Mouse (Mus musculus): ENCODE results near the gene Cxcr1. TPM values are rescaled to one million over a fixed set of nuclear protein-coding genes. Genes with fewer than 3 reads are reported as not detected.

Gene Cxcr1
- total RNA-seq (2023), result 1 to 10 TPM in 1 of 2 experiments, under 1 TPM in 1; 0.68 to 1.2 TPM

GRCm38 (mm10) chr1:74194445-74194844 lies at the start of gene Cxcr1:
TSS of gene Cxcr1 (minus strand) at chr1:74194631.

GRCm38 (mm10) chr1:74235938-74236589 lies 41.6 kb upstream of the Cxcr1 start, which contains the start of gene Arpc2:
TSS of gene Arpc2 (plus strand) at chr1:74236084.

GRCm38 (mm10) chr1:74153461-74154184 lies 40.8 kb downstream of the Cxcr1 start, which contains the start of gene Cxcr2:
TSS of gene Cxcr2 (plus strand) at chr1:74153989.

Other genes starting within 250 kb of the Cxcr1 start
- 10 to 100 TPM in 1 of 2 experiments, 1 to 10 TPM in 1; 7.9 to 15.2 TPM for gene Tns1, start 70.2 kb downstream of the Cxcr1 start, total RNA-seq (2023)
- gene Rufy4, start 69.1 kb downstream of the Cxcr1 start, total RNA-seq (2023), result 1 to 10 TPM; 3.2 to 4.6 TPM
- 100 to 1,000 TPM; 381 to 406 TPM for gene Cxcr2, start 40.6 kb downstream of the Cxcr1 start, total RNA-seq (2023)
- 100 to 1,000 TPM; 680 to 729 TPM for gene Arpc2, start 41.5 kb upstream of the Cxcr1 start, total RNA-seq (2023)
- under 1 TPM; 0.49 to 0.56 TPM for gene Gpbar1, start 83.9 kb upstream of the Cxcr1 start, total RNA-seq (2023)
- 10 to 100 TPM; 65.6 to 68.3 TPM for gene Aamp, start 90.1 kb upstream of the Cxcr1 start, total RNA-seq (2023)
- gene Pnkd, start 90.3 kb upstream of the Cxcr1 start, total RNA-seq (2023), result 10 to 100 TPM; 12.1 to 15.3 TPM
- gene Tmbim1, start 111.0 kb upstream of the Cxcr1 start, total RNA-seq (2023), result 10 to 100 TPM; 13.9 to 17.4 TPM
- under 1 TPM in 1 of 2 experiments, not detected in 1; 0.18 TPM for gene Catip, start 167.5 kb upstream of the Cxcr1 start, total RNA-seq (2023)
- 100 to 1,000 TPM; 207 to 235 TPM for gene Slc11a1, start 180.6 kb upstream of the Cxcr1 start, total RNA-seq (2023)
- gene Ctdsp1, start 196.9 kb upstream of the Cxcr1 start, total RNA-seq (2023), result 100 to 1,000 TPM; 148 to 172 TPM
- gene Vil1, start 214.7 kb upstream of the Cxcr1 start, total RNA-seq (2023), result under 1 TPM; 0.31 to 0.53 TPM